In the genomic region with DNA sequence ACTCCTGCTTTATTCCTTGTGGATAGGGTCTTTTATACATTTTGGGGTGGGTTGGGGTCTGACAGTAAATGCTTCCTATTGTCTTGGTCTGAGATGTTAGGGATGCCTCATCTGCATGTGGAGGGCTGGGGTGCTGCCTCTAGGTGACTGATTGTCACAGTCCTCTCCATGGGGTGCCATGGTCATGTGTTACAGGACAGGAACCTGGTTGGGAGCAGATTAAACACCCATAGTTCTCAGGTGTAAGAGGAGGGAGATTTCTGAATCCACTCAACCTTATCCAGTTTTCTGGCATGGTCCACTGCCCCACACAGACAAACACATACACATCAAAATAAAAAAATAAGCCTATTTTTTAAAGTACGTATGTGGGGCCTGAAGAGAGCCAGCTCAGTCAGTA, we compare ENCODE assay signal across 10 mouse cellular contexts. TPM values are rescaled to one million over a fixed set of nuclear protein-coding genes. Genes with fewer than 3 reads are reported as not detected.
DNase-seq lines count a peak whose midpoint lies in the region; ATAC-seq and TF ChIP-seq lines count a peak whose summit lies in the region.
"Had no signal": no experiment of that assay in that cellular context is flagged by ENCODE, and none has a peak within 500 bp of the region (broad histone marks: within the 10 kb centered on the region; RNA-seq: fewer than 3 reads in every experiment).

No protein-coding gene starts in this region.

- ATAC-seq in heart, embryonic 16.5 days (replicated peaks; ENCODE audit: extremely low read depth, insufficient read depth, low FRiP score) = no peak
- no peak for ATAC-seq in lung, postnatal 0 days
- no peak for ATAC-seq in limb, embryonic 14.5 days (ENCODE audit: low FRiP score, low read depth)
- ATAC-seq in stomach, embryonic 15.5 days (ENCODE audit: insufficient read depth, low FRiP score, low read depth) = no peak
- ATAC-seq in forebrain, embryonic 16.5 days = no peak
- ATAC-seq: forebrain, embryonic 14.5 days had no signal

- no peaks in the 10 kb centered on the region for H3K9me3 ChIP-seq in heart, embryonic 16.5 days (replicated peaks; ENCODE audit: control insufficient read depth, low read length)
- H3K9me3 ChIP-seq in lung, postnatal 0 days (ENCODE audit: low read length) = no peaks in the 10 kb centered on the region
- H3K9me3 ChIP-seq in limb, embryonic 14.5 days (ENCODE audit: control insufficient read depth, low read length) = no peaks in the 10 kb centered on the region
- H3K9me3 ChIP-seq in stomach, embryonic 15.5 days = no peaks in the 10 kb centered on the region
- no peaks in the 10 kb centered on the region for H3K9me3 ChIP-seq in forebrain, embryonic 16.5 days (ENCODE audit: control insufficient read depth, low read length)

- peak overlapping the region; percentile 49; the same call in 1 of the 2 replicates for H3K9ac ChIP-seq in heart, embryonic 16.5 days (ENCODE audit: low read length)
- H3K9ac ChIP-seq in lung, postnatal 0 days (replicated peaks; ENCODE audit: low read depth) = no peak overlapping the region
- peak overlapping the region; percentile 12; the same call in 1 of the 2 replicates for H3K9ac ChIP-seq in limb, embryonic 14.5 days (ENCODE audit: low read depth, low read length, severe bottlenecking)
- H3K9ac ChIP-seq in stomach, embryonic 15.5 days = no peak overlapping the region
- H3K9ac ChIP-seq in forebrain, embryonic 16.5 days (replicated peaks; ENCODE audit: low read depth, low read length) = no peak overlapping the region

- peaks cover 54% of the 10 kb centered on the region for H3K4me1 ChIP-seq in heart, embryonic 16.5 days (ENCODE audit: control insufficient read depth, insufficient read depth, low read length)
- H3K4me1 ChIP-seq in lung, postnatal 0 days (ENCODE audit: insufficient read depth, low read depth, low read length) = peaks cover 19% of the 10 kb centered on the region
- H3K4me1 ChIP-seq in lung, adult 2 months (ENCODE audit: control insufficient read depth, insufficient read depth, low read length) = peaks cover 22% of the 10 kb centered on the region
- H3K4me1 ChIP-seq in limb, embryonic 14.5 days (ENCODE audit: control insufficient read depth, insufficient read depth, low read length) = peaks cover 48% of the 10 kb centered on the region
- peaks cover 14% of the 10 kb centered on the region for H3K4me1 ChIP-seq in stomach, embryonic 15.5 days
- peaks cover 4% of the 10 kb centered on the region for H3K4me1 ChIP-seq in forebrain, embryonic 16.5 days (replicated peaks; ENCODE audit: control insufficient read depth, insufficient read depth, low read length)

- no peak for DNase-seq in heart, adult 18-20 months
- DNase-seq in lung, postnatal 0 days (ENCODE audit: low spot score) = no peak
- no peak for DNase-seq in lung, adult 2 months
- DNase-seq in limb, embryonic 14.5 days (ENCODE audit: low spot score) = no peak
- no peak for DNase-seq in embryo, embryonic 9.5 days (ENCODE audit: extremely low spot score)

- TF ChIP-seq CTCF in lung, postnatal 0 days (IDR thresholded peaks at IDR 0.05) = no peak
- no peak for TF ChIP-seq CTCF in lung, adult 2 months (IDR thresholded peaks at IDR 0.05; ENCODE audit: insufficient read depth, low read length)

- H3K4me3 ChIP-seq in heart, embryonic 16.5 days (ENCODE audit: low read length) = peak overlapping the region; percentile 28
- no peak overlapping the region for H3K4me3 ChIP-seq in lung, postnatal 0 days (ENCODE audit: low read depth, low read length)
- no peak overlapping the region for H3K4me3 ChIP-seq in lung, adult 2 months (replicated peaks; ENCODE audit: extremely low read depth, low read depth, low read length)
- H3K4me3 ChIP-seq in limb, embryonic 14.5 days (replicated peaks; ENCODE audit: low read length) = no peak overlapping the region
- no peak overlapping the region; the same call in 1 of the 2 replicates for H3K4me3 ChIP-seq in stomach, embryonic 15.5 days (replicated peaks)
- no peak overlapping the region for H3K4me3 ChIP-seq in forebrain, embryonic 16.5 days (replicated peaks; ENCODE audit: low read length)

- H3K4me2 ChIP-seq in heart, embryonic 16.5 days (ENCODE audit: low read depth, low read length) = peak overlapping the region; percentile 59
- peak overlapping the region; percentile 38 for H3K4me2 ChIP-seq in lung, postnatal 0 days (replicated peaks; ENCODE audit: low read depth, low read length)
- H3K4me2 ChIP-seq in limb, embryonic 14.5 days (replicated peaks; ENCODE audit: low read depth, low read length, severe bottlenecking) = peak overlapping the region; percentile 10; the same call in 1 of the 2 replicates
- peak overlapping the region; percentile 29 for H3K4me2 ChIP-seq in stomach, embryonic 15.5 days
- H3K4me2 ChIP-seq in forebrain, embryonic 16.5 days (ENCODE audit: low read length) = no peak overlapping the region

- WGBS in heart, embryonic 16.5 days = 77% methylated on average over 1 of the region's 1 CpGs
- WGBS in lung, postnatal 0 days = 45% methylated on average over 1 of the region's 1 CpGs
- WGBS in lung, adult 2 months = 50% methylated on average over 1 of the region's 1 CpGs
- 63% methylated on average over 1 of the region's 1 CpGs for WGBS in limb, embryonic 14.5 days
- WGBS in stomach, embryonic 15.5 days = 87% methylated on average over 1 of the region's 1 CpGs
- 90% methylated on average over 1 of the region's 1 CpGs for WGBS in forebrain, embryonic 16.5 days

- no peak for TF ChIP-seq EP300 in lung, postnatal 0 days (IDR thresholded peaks at IDR 0.05)

- H3K27ac ChIP-seq in heart, embryonic 16.5 days (ENCODE audit: low read length) = peak overlapping the region; percentile 75
- peak overlapping the region; percentile 52 for H3K27ac ChIP-seq in lung, postnatal 0 days (ENCODE audit: low read length)
- H3K27ac ChIP-seq in limb, embryonic 14.5 days (replicated peaks; ENCODE audit: low read depth, low read length) = peak overlapping the region; percentile 48; the same call in 1 of the 2 replicates
- peak overlapping the region; percentile 75 for H3K27ac ChIP-seq in stomach, embryonic 15.5 days
- no peak overlapping the region for H3K27ac ChIP-seq in forebrain, embryonic 16.5 days (ENCODE audit: low read length)

- H3K27me3 ChIP-seq in heart, embryonic 16.5 days (ENCODE audit: control insufficient read depth, insufficient read depth, low read length) = no peaks in the 10 kb centered on the region
- no peaks in the 10 kb centered on the region for H3K27me3 ChIP-seq in lung, postnatal 0 days (replicated peaks; ENCODE audit: insufficient read depth, low read length)
- H3K27me3 ChIP-seq in limb, embryonic 14.5 days (ENCODE audit: control insufficient read depth, insufficient read depth, low read length) = no peaks in the 10 kb centered on the region
- H3K27me3 ChIP-seq in stomach, embryonic 15.5 days (replicated peaks) = no peaks in the 10 kb centered on the region
- no peaks in the 10 kb centered on the region for H3K27me3 ChIP-seq in forebrain, embryonic 16.5 days (replicated peaks; ENCODE audit: control insufficient read depth, insufficient read depth, low read length)
- H3K27me3 ChIP-seq: CH12.LX had no signal

- no peak for TF ChIP-seq POLR2A in lung, adult 2 months (IDR thresholded peaks at IDR 0.05; ENCODE audit: borderline replicate concordance, extremely low read depth, low read depth, low read length)
- TF ChIP-seq POLR2A in limb, embryonic 14.5 days (IDR thresholded peaks at IDR 0.05; ENCODE audit: borderline replicate concordance, extremely low read depth, insufficient read depth, insufficient read length) = no peak

- H3K36me3 ChIP-seq in heart, embryonic 16.5 days (ENCODE audit: control insufficient read depth, insufficient read depth) = no peaks in the 10 kb centered on the region
- H3K36me3 ChIP-seq in lung, postnatal 0 days (ENCODE audit: insufficient read depth, low read length) = no peaks in the 10 kb centered on the region
- no peaks in the 10 kb centered on the region for H3K36me3 ChIP-seq in limb, embryonic 14.5 days (ENCODE audit: control insufficient read depth, insufficient read depth, low read length)
- H3K36me3 ChIP-seq in stomach, embryonic 15.5 days = no peaks in the 10 kb centered on the region
- no peaks in the 10 kb centered on the region for H3K36me3 ChIP-seq in forebrain, embryonic 16.5 days (ENCODE audit: control insufficient read depth, insufficient read depth)

RNA-seq across cellular contexts. Expression of gene Ralb, which starts 12.1 kb away (rescaled TPM):
- polyA plus RNA-seq in heart, embryonic 16.5 days (2015; fragmentation: Nextera tagmentation; extraction: Ambion mirVana) = 130 and 140 TPM in 2 replicates
- 10 to 100 TPM; 25.0 to 27.9 TPM for total RNA-seq in heart, adult 18-20 months (2021)
- polyA plus RNA-seq in lung, postnatal 0 days (2015; fragmentation: Nextera tagmentation; extraction: Ambion mirVana) = 151 and 177 TPM in 2 replicates
- polyA plus RNA-seq in lung, adult 2 months (2012; rRNA removed) = 47.9 and 54.1 TPM in 2 replicates
- 45.3 and 49.4 TPM in 2 replicates for polyA plus RNA-seq in limb, embryonic 14.5 days (2012; rRNA removed)
- 110 TPM in 2 replicates for polyA plus RNA-seq in limb, embryonic 14.5 days (2014; fragmentation: Nextera tagmentation; extraction: Ambion mirVana)
- 139 and 155 TPM in 2 replicates for polyA plus RNA-seq in stomach, embryonic 15.5 days (2015; fragmentation: Nextera tagmentation; extraction: Ambion mirVana)
- 47.6 and 54.3 TPM in 2 replicates for polyA plus RNA-seq in forebrain, embryonic 16.5 days (2015; fragmentation: Nextera tagmentation; extraction: Ambion mirVana)

RNA-seq across cellular contexts. Expression of gene Tmem185b, which starts 33.5 kb away (rescaled TPM):
- polyA plus RNA-seq in heart, embryonic 16.5 days (2015; fragmentation: Nextera tagmentation; extraction: Ambion mirVana) = 24.7 and 25.8 TPM in 2 replicates
- total RNA-seq in heart, adult 18-20 months (2021) = 10 to 100 TPM; 13.5 to 15.6 TPM
- 23.1 and 25.8 TPM in 2 replicates for polyA plus RNA-seq in lung, postnatal 0 days (2015; fragmentation: Nextera tagmentation; extraction: Ambion mirVana)
- 20.6 and 29.5 TPM in 2 replicates for polyA plus RNA-seq in lung, adult 2 months (2012; rRNA removed)
- 23.0 and 33.2 TPM in 2 replicates for polyA plus RNA-seq in limb, embryonic 14.5 days (2012; rRNA removed)
- polyA plus RNA-seq in limb, embryonic 14.5 days (2014; fragmentation: Nextera tagmentation; extraction: Ambion mirVana) = 24.3 and 31.9 TPM in 2 replicates
- polyA plus RNA-seq in stomach, embryonic 15.5 days (2015; fragmentation: Nextera tagmentation; extraction: Ambion mirVana) = 22.2 and 22.9 TPM in 2 replicates
- polyA plus RNA-seq in forebrain, embryonic 16.5 days (2015; fragmentation: Nextera tagmentation; extraction: Ambion mirVana) = 16.8 and 19.4 TPM in 2 replicates

Comparison
In these comparisons a context has a peak if more than half of its experiments do, and no peak if none do; other contexts are left out.
1. H3K9ac ChIP-seq: peak in heart, embryonic 16.5 days (single experiment) and limb, embryonic 14.5 days (single experiment); none in lung, postnatal 0 days (single experiment), stomach, embryonic 15.5 days (single experiment) and forebrain, embryonic 16.5 days (single experiment).